Comparison of ENCODE assay signal across 9 mouse cellular contexts in genomic region chr11:8457951-8458350, GRCm38 (mm10).
DNase-seq lines count a peak whose midpoint lies in the region; ATAC-seq and TF ChIP-seq lines count a peak whose summit lies in the region.
"Had no signal": no experiment of that assay in that cellular context is flagged by ENCODE, and none has a peak within 500 bp of the region (broad histone marks: within the 10 kb centered on the region; RNA-seq: fewer than 3 reads in every experiment).

No protein-coding gene starts in this region.

- no peaks in the 10 kb centered on the region for H3K9me3 ChIP-seq in lung, embryonic 16.5 days (ENCODE audit: control insufficient read depth, low read length)
- H3K9me3 ChIP-seq in intestine, embryonic 15.5 days: no peaks in the 10 kb centered on the region
- H3K9me3 ChIP-seq: megakaryocyte, embryonic 14.5 days had no signal

- no peak for TF ChIP-seq POLR2A in cerebellum, adult 2 months (IDR thresholded peaks at IDR 0.05; ENCODE audit: borderline replicate concordance, insufficient read depth, low read length)
- no peak for TF ChIP-seq POLR2A in olfactory bulb, adult 2 months (IDR thresholded peaks at IDR 0.05; ENCODE audit: insufficient read depth, low read depth, low read length)

- H3K27me3 ChIP-seq in cerebellum, adult 2 months (ENCODE audit: control insufficient read depth, insufficient read depth, low read length): no peaks in the 10 kb centered on the region
- no peaks in the 10 kb centered on the region for H3K27me3 ChIP-seq in lung, embryonic 16.5 days (ENCODE audit: control insufficient read depth, insufficient read depth, low read depth, low read length)
- no peaks in the 10 kb centered on the region for H3K27me3 ChIP-seq in intestine, embryonic 15.5 days (replicated peaks)
- H3K27me3 ChIP-seq: megakaryocyte, embryonic 14.5 days had no signal

- peak overlapping the region; percentile 27; the same call in 1 of the 2 replicates for H3K4me2 ChIP-seq in lung, embryonic 16.5 days (ENCODE audit: low read depth, low read length)
- H3K4me2 ChIP-seq in intestine, embryonic 15.5 days (replicated peaks): no peak overlapping the region

- H3K27ac ChIP-seq in cerebellum, adult 2 months (ENCODE audit: insufficient read depth, low read length): 0 out of 2 replicates have a peak overlapping the region, but pooled peaks have one; percentile 36
- H3K27ac ChIP-seq in lung, embryonic 16.5 days (ENCODE audit: low read length): peak overlapping the region; percentile 82
- 0 out of 2 replicates have a peak overlapping the region, but pooled peaks have one; percentile 0 for H3K27ac ChIP-seq in intestine, embryonic 15.5 days
- peak overlapping the region; percentile 32; the same call in 1 of the 2 replicates for H3K27ac ChIP-seq in olfactory bulb, adult 2 months (ENCODE audit: insufficient read depth, low read depth, low read length)

- no peak for TF ChIP-seq CTCF in cerebellum, adult 2 months (IDR thresholded peaks at IDR 0.05; ENCODE audit: borderline replicate concordance, insufficient read depth, low read depth, low read length)
- no peak for TF ChIP-seq CTCF in olfactory bulb, adult 2 months (IDR thresholded peaks at IDR 0.05; ENCODE audit: insufficient read depth, low read depth, low read length)

- peak overlapping the region; percentile 39 for H3K9ac ChIP-seq in lung, embryonic 16.5 days (ENCODE audit: low read length)
- no peak overlapping the region for H3K9ac ChIP-seq in intestine, embryonic 15.5 days

- DNase-seq in cerebellum, adult 2 months: no peak
- DNase-seq in cerebellum, postnatal 25 days: no peak
- DNase-seq in lung, adult 18-20 months: no peak
- no peak for DNase-seq in thymus, postnatal 36 days
- DNase-seq in adrenal gland, postnatal 14 days: no peak

- 35% methylated on average over 5 of the region's 5 CpGs for WGBS in cerebellum, adult 2 months
- WGBS in lung, embryonic 16.5 days: 9% methylated on average over 5 of the region's 5 CpGs
- WGBS in intestine, embryonic 15.5 days: 33% methylated on average over 5 of the region's 5 CpGs
- WGBS in olfactory bulb, adult 2 months: 46% methylated on average over 5 of the region's 5 CpGs

- no peaks in the 10 kb centered on the region; the same call in 1 of the 2 replicates for H3K4me1 ChIP-seq in cerebellum, adult 2 months (ENCODE audit: control insufficient read depth, insufficient read depth, low read length)
- H3K4me1 ChIP-seq in lung, embryonic 16.5 days (replicated peaks; ENCODE audit: control insufficient read depth, insufficient read depth, low read length): peaks cover 56% of the 10 kb centered on the region
- H3K4me1 ChIP-seq in intestine, embryonic 15.5 days (replicated peaks): peaks cover 23% of the 10 kb centered on the region
- H3K4me1 ChIP-seq in olfactory bulb, adult 2 months (ENCODE audit: control insufficient read depth, insufficient read depth, low read length): peaks cover 7% of the 10 kb centered on the region; the same call in 1 of the 2 replicates
- H3K4me1 ChIP-seq: megakaryocyte, embryonic 14.5 days had no signal

- H3K36me3 ChIP-seq in lung, embryonic 16.5 days (ENCODE audit: control insufficient read depth, insufficient read depth, low read length): peaks cover 19% of the 10 kb centered on the region
- H3K36me3 ChIP-seq in intestine, embryonic 15.5 days: no peaks in the 10 kb centered on the region; the same call in 1 of the 2 replicates

- no peak overlapping the region for H3K4me3 ChIP-seq in cerebellum, adult 2 months (replicated peaks; ENCODE audit: insufficient read depth, low read depth, low read length)
- no peak overlapping the region for H3K4me3 ChIP-seq in lung, embryonic 16.5 days (ENCODE audit: low read length)
- H3K4me3 ChIP-seq in intestine, embryonic 15.5 days (replicated peaks): no peak overlapping the region
- no peak overlapping the region for H3K4me3 ChIP-seq in olfactory bulb, adult 2 months (ENCODE audit: insufficient read depth, low read depth, low read length)
- H3K4me3 ChIP-seq: megakaryocyte, embryonic 14.5 days had no signal

- ATAC-seq in lung, embryonic 16.5 days (ENCODE audit: low read depth): peak; percentile 67
- ATAC-seq in intestine, embryonic 15.5 days: no peak

Comparison
In these comparisons a context has a peak if more than half of its experiments do, and no peak if none do; other contexts are left out.
1. H3K27ac ChIP-seq: peak in every context shown above with its lines; median percentile 82 in lung, embryonic 16.5 days; 36 in cerebellum, adult 2 months; 32 in olfactory bulb, adult 2 months; 0 in intestine, embryonic 15.5 days.